Mouse (Mus musculus): ENCODE measurements at regions not wholly inside any gene's neighbourhood (a gene's known extent, or its start where the extent isn't known, plus 50 kb on each side); places are given as distances from the start of the nearest gene placed in this dataset.
A peak's percentile ranks its signal among the peaks of the same experiment; 100 is the strongest.

DNA sequence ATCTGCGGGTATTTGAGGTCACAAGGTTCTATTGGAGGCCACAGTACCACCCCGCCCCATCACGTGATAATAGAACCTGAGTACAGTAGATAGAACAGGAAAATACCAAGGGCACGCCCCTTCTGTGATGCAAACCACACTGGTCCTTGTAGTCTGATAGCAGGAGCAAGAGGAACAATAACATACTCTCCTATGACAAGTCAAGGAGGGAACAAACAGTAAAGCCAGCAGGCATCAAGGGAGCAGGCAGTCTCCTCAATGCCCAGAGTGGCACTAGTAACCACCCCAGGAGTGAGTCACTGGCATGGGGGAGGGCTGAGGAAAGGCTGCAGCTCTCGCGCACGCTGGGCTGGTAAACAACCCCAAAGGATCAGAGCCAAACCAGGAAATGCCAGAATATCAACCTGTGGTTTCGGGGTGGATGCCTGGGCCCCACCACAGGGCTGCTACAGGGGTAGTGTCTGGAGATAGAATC, 150.5 kb upstream of the Tmc1 start:
- no peak for DNase-seq (ENCODE audit: low spot score in 2 of 2)

DNA sequence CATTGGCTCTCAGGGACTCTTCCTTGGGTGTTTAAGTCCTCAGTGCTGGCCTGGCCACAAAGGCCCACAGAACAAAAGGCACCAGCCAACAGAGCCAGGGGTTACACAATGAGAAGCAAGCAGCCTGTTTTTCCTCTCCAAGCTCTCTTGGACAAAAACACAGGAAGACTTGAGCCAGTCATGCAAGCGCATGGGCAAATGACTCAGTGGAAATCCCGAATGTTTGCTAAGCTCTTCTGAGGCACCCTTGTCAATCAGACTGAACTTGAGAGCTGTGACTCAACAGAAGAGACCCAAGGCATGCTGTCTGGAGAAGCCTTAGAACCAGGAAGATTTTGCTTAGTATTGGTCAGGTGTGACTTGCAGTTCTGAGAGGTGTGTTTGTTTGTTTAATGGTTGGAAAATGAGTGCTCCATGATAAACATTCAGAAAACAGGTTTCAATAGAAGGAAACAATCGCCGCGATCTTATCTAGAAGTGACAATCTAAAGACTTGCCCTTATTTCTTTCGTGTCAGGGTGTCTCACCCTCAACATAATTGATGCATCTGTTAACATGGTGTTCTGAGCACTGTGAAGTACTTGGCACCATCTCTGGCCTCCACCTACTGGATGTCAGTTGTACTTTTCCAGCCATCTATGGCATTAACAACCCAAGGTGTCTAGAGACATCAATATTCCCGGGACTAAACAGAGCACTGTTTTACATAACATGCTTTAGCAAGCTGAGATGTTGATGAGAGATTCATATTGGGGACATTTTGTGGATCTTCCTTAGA, 124.0 kb upstream of the Tmc1 start:
- DNase-seq (ENCODE audit: low spot score in 2 of 2) = no peak

DNA sequence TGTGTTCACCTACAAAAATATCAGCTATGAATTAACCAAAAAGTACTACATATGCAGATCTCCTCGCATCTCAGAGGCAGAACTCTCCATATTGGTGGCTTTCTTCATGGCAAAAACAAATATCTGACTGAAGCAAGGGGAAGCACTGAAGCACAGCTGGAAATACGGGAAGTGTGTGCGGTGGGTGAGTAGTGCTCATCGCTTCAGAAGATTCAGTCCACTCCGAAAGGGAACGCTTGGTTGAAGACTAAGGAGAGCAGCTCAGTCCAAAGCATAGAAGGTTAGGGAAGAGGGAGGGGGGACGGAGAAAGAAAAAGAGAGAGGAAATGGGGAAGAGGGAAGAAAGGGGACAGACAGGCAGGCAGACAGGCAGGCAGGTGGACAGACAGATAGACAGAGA, 114.4 kb upstream of the Tmc1 start:
- DNase-seq (ENCODE audit: low spot score in 2 of 2) = no peak

DNA sequence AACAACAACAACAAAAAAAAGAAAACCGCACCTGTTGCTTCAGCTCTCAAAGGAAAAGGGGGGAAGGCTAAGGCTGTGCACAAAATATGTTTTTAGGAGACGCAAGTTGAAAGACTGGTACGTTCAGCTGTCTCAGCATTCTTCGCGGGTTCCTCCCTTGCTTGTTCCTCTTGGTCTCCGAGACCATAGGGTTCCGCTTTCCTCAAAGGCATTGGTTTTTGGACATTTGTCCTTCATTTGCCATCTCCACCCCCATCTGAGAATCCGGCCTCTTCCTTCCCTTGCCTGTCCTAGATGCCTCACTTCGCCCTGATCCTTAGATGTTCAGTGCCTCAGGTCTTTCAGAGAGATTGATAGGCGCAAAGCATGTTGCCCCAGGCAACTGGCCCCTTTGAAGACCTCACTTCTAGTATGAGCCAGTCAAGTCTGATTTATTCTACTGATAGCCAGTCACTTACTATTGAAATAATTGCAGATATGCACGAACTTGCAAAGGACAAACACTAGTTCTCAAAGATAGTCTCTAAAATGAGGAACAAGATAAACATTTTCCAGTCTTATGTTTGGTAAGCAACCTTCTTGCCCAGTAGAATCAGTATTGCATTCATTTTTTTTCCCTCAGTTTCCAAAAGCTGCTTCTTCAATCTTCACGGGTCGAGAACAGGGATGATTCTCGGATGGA, 112.6 kb upstream of the Tmc1 start:
- no peak for DNase-seq (ENCODE audit: low spot score in 2 of 2)

DNA sequence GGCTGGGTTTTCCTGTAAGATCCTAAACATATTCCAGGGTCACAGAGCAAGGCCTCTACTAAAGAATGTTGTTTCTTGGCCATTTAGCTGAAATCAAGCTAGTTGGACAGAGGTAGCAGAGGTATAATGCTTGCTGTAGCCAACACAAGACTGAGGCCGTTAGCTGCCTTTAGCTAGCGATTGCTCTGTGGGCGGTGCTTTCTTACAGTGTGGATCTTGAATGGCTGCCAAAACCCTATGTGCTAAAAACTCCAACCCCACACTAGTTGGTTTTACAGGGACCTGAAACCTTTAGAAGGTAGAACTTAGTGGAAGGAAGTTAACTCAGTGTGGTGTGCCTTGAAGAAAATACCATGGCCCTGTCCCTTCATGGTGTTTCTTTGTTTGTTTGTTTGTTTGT, 110.9 kb upstream of the Tmc1 start:
- no peak for DNase-seq (ENCODE audit: low spot score in 2 of 2)

DNA sequence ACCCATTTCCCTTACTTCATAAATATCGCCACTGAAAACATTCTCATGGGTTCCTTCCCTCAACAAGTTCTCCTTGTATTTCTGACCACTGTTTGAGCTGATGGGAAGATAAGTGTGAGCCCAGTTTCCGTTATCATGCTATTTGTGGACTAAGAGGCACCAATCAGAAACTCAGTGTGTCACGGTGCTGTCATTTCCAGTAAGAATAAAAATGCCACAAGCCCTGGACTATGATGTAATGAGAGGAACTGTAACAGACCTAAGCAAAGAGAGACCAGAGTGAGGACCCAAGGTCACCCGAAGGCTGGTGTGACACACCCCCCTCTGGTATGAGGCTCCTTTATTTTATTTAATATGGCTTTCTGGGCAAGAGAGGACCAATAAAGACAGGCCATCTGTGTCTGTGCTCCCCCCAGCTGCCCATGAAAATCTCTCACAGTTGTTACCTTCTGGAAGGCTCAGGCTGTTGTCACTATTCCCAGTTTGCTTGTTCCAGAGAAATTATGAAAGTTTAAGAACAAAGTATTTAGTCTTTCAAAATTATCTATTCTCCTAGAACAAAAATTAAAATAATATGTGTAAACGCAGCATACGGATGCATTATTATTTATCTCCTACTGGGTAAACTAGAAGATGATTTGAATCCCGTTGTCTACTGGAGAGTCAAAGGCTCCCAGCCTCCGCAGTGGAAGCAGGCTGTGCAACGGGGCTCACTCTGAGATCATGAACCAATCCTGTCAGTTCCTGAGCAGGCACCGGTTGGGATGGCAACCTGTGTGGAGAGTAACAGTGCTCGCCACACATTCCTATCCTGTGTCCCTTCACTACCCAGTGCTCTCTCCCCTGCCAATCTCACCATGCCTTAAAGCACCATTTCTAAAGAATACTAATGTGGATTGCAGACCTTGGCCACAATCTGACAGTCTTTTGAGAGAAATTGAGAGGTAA, 99.9 kb upstream of the Tmc1 start:
- peak in 1 of 2 experiments; percentile 30 for DNase-seq (ENCODE audit: low spot score in 2 of 2)

DNA sequence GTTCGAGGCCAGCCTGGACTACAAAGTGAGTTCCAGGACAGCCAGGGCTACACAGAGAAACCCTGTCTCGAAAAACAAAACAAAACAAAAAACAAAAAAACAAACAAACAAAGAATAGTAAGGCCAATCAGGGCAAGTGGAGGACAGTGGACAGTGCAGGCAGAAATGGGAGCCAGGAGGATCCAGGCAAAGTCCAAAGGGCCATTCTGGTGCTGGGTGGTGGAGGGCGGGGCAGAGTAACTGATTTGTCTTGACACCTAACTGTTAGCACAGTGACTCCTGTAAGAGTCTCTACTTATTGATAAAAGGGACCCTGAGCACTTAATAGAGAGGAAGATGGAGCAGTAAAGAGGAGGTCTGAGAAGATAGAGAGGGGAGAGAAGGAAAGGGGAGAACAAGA, 98.8 kb upstream of the Tmc1 start:
- DNase-seq (ENCODE audit: low spot score in 2 of 2) = no peak

DNA sequence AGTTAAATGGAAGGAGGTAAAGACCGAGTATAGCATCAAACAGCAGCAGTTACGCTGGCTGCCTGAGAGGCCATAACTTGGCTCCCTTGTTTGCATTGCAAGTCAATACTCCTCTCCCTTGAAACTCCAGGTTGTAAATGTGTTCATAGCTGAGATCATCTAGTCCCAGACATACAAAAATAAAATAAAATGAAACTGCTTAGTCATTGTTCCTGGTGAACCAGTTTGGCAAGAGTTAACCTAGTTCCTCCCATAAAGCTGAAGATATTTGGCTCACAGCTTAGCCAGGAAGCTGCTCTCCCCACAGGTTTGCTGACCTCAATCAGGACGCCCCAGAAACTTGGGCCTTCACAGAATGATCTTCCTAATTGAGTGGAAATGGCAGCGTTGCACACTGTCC, 97.9 kb upstream of the Tmc1 start:
- no peak for DNase-seq (ENCODE audit: low spot score in 2 of 2)

DNA sequence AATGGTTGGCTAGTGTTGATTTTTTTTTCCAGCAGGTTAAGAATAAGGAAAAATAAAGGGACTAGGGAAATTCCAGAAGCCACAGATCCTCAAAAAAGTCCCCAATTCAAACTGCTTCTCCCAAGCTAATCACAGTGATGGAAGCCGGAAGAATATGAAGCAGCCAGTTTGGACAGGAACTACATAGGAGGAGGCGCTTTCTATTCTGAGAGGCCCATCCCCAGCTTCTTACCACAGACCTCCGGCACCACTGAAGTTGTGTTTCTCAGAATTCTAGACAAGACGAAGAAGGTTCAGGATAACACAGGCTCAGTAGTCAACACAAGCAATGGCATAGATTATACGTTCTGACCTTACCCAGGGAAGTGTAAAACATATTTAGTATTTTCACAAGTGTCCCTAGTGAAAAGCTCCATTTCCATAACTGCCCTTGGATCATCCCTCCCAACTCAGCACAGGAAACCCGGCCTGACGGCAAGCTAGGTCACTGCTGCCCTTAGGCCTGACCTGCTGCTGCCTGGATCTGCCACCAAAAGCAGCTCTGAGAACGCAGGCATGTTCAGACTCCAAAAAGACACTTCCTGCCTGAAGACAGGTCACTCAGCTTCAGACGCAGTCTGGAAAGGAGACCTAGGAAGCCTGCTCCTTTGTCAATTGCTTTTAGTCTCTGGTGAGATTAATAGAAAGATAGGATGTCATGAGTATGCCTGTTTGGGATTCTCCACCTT, 97.2 kb upstream of the Tmc1 start:
- no peak for DNase-seq (ENCODE audit: low spot score in 2 of 2)

DNA sequence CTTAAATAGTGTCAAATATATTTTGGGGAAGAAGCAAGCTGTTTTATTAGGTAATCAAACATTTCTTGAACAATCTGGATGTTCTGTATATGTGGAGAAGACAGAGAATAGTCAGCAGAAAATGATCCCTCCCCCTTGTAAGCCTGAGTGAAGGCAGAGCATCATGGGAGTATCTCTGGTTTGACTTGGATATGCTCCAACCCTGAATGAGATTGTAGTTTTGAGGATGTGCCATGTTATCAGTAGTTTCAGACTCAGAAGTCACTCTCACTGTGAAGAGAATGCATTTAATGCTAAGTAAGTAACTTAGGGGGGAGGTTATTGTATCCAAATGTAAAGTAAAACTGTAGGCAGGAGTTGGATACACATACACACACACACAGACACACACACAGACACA, 95.3 kb upstream of the Tmc1 start:
- no peak for DNase-seq (ENCODE audit: low spot score in 2 of 2)

DNA sequence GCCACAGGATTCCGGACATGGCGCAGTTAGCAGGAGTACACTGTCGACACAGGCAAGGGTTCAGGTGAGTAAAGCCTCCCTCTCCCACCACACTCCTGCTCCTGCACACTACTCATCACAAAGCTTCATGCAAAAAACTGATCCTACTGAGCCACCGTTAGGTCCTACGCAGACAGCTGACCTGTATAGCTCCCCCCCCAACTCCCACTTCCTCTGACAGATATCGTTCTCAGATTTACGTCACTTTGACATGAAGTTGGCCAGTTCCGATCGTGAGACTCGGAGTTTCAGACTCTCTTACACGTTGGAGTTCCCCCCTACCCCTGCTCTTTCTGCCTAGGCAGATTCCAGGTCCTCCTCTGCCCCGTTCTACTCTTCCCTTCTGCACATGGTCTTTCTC, 91.6 kb upstream of the Tmc1 start:
- DNase-seq (ENCODE audit: low spot score in 2 of 2) = no peak

DNA sequence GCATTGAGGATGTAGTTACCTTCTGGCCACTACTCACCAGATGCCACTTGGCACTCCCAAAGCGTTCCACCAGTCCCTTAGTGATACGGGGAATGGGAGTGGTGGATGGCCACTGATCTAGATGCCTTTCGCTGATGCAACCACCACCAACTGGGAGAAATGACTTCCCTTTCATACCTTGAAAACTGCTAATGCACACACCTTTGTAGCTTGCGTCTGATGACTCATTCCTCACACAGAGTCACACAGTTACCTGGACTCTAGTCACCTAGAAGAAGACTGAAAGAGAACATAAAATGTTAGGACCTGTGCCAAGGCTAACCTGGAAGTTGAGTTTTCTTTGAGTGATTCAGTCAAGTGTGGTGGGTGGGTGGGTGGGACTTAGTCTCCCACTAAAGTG, 90.0 kb upstream of the Tmc1 start:
- DNase-seq (ENCODE audit: low spot score in 2 of 2) = no peak

DNA sequence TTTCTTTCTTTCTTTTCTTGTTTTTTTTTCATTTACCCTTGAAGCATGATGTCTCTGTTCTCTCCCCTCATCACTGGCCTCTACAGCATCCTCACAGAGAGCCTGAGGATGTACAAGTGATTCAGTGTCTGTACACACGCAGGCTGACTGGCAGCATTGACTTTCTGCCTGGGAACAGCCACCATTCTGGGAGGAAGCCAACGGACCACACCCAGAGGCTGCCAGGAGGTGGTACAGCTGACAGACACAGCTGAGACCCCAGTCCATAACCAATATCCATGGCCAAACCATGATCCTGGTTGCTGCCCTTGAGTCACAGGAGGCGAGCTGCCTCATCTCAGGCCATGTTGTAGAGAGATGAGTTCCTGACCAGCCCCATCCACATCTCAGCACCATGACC, 88.5 kb upstream of the Tmc1 start:
- no peak for DNase-seq (ENCODE audit: low spot score in 2 of 2)

DNA sequence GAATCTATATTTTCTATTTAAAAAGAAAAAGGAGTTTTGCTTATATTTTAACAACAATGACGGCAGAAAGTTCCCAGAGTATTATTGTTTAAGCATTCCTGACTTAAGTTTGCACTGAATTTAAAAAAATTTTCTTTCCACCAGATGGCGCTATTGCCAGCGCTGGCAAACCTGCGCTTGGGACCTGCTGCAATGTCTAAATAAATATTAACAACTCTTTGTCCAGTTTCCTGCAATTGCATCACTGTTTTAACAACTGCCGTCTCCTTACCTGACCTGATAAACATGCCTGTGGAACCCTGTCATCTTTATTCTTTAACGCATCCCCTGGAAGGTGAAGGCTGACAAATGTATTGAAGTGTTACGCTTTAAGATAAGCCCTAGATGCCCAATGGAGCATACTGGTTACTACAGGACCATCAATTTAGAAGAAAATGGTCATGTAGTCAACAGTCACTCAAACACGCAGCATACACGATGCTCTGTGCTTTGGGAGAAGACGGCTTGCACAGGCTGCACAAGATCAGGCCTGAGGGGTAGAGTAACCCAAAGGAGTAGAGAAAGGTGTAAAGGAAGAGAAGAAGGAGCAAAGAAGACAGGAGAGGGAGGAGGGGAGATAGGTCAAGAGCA, 83.6 kb upstream of the Tmc1 start:
- DNase-seq (ENCODE audit: low spot score in 2 of 2) = peak in 1 of 2 experiments; percentile 30

DNA sequence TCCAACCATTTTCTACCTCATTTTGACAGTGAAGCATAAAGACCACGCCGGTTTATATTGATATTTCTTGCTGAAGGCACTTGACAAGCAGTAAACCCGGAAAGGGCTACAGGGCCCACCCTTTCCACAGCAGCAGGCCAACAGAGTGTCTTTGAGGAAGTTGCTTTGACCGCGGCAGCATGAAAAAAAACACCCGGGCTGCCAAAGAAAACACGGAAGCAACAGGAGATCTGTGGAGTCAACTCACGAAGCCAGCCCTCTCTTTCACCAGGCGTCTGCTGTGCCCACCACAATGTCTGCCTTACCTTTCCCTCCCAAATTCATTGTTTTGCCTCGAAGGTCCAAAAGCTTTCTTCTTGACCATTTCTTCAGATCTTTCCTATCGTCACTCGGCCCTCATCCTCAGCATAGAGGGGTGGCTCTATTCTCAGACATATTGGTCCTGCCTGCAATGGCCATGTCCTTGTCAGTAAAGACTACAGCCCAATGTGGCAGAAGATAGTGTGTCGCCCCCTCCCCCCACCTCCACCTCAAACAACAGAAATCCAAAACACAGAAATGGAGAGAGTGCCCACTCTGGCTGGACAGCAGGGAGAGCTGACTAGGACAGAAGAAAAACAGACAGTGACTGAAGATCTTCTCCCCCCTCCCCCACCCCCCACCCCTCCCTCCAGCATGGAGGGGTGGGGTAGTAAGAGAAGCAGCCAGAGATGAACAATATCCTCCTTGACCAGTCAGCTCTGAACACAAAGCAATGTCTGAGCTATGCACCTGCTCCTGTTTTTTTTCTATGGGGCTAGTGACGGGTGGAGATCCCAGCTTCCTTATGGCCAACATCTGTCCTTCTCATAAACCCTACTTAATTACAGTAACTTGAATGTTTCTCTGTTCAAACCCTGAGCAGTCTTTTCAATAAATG, 82.8 kb upstream of the Tmc1 start:
- no peak for DNase-seq (ENCODE audit: low spot score in 2 of 2)

DNA sequence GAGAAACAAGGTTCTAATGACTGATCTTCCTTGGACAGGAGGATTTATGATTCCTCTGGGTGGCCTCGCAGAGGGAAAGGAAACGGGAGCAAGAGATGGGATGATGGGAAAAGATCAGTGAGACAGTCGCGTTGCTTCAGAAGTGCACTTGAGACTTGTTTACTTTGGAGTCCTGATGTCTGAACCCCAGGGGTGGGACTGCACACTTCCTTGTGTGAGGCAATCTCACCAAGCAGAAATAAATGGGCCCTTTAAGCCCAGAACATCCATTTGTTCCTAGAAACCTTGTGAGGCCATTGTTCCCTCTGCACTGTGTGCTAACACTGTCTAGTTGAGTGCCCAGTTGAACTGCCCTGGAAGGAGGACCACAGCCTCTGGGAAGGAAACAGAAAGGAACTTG, 81.5 kb upstream of the Tmc1 start:
- no peak for DNase-seq (ENCODE audit: low spot score in 2 of 2)

DNA sequence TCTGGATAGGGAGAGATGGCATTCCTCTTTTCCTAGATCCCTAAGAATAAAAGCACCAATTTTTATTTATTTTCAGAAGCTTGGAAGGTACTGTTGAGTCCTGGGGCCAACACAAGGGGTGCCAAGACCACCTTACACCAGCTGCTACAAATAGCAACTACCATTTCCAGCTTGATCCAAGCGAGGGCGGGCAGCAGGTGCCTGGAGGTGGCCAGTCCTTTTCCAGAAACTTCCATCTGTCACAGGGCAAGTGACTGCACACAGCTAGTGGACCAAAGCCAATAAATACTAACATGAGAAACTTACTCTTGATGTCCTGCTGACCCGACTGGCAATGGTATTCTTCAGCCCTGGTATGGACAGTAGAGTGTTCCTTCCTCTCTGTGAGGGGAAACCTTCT, 80.0 kb upstream of the Tmc1 start:
- DNase-seq (ENCODE audit: low spot score in 2 of 2) = no peak

DNA sequence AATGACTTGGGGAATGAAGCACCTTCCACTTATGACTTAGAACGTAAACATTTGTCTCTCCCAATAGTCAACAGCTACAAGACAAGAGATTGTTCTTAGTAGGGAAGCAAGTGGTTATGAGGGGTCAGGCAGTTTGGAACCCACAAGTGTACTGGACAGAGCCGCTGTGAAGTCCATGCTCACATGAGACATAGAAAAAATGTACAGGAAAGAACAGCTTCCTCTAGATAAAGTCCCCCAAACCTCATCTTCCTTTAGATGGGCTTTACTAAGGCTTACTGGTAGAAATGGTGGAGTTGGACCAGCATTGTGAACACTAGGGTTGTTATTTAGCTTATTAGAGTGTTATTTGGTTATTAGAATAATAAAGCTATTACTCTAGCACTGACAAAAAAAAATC, 78.6 kb upstream of the Tmc1 start:
- DNase-seq (ENCODE audit: low spot score in 2 of 2) = no peak

DNA sequence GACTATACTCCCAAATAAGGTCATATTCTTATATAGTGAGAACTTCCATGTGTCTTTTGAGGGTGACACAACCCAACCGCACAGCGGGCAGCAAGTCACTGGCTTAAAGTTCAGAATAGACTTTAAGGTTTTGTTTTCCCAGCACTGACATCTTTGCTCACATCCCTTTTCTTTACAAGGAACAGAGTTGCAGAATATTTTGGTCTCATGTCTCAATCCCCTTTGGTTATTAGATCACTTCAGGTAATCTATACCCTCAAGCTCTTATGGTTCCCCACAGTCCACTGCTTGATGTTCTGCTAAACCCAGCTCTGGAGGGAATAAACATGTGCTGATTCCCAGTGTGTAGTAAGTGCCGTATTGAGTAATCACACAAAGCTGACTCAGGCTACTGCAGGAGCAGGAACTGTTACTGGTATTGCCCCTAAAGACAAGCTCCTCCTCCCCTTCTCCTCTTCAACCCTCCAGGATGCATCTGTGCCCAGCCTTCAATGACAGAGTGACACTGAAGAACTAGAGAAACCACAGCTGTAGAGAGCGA, 77.8 kb upstream of the Tmc1 start:
- DNase-seq (ENCODE audit: low spot score in 2 of 2) = no peak

DNA sequence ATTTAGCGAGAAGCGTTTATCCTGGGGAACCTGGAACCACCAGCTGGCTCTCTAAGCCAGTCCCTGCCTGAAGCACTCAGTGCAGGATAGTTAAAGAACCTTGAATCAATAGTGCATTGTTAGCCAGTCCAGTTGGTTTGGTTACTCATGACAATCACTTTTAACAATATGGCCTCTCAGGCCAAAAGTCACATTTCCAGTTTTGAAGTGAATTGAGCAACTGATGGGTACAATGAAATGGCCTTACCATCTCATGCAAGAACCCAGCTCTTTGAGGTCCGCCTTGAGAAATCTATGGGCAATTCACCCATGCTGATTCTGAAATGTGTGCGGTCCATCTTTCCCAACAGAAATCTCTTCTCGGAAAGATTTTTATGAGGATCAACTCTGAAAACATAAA, 77.0 kb upstream of the Tmc1 start:
- DNase-seq (ENCODE audit: low spot score in 2 of 2) = no peak

Measured in layer of hippocampus, adult 8-10 months (tissue).